ENCODE assay signal across 10 mouse cellular contexts in the genomic region with DNA sequence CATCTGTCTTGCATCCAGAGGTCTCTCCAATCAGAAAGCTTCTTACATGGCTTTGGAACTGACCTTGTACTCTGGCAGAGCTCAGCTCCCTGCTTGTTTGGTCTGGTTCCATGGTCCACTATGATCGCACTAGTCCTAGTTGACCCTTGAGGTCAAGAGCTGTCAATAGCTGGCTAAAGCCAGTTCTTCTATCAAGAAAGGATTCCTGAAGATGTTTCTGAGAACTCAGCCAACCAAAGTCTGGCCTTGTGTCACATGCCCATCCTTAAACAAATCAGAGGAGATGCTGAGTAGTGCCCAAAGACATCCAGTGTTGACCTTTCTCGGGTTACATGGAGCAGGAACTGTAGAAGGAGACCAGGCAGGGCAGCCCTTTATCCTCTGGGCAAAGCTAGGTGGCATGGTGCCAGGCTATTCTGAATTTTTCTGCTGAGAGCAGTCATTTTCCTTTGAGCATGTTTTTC.
DNase-seq lines count a peak whose midpoint lies in the region; ATAC-seq and TF ChIP-seq lines count a peak whose summit lies in the region.
"Had no signal": no experiment of that assay in that cellular context is flagged by ENCODE, and none has a peak within 500 bp of the region (broad histone marks: within the 10 kb centered on the region; RNA-seq: fewer than 3 reads in every experiment).

No protein-coding gene starts in this region.

- no peak for ATAC-seq in heart, embryonic 12.5 days (ENCODE audit: insufficient number of reproducible peaks, low FRiP score)
- ATAC-seq in liver, postnatal 0 days, result peak; percentile 95
- ATAC-seq in hindbrain, embryonic 12.5 days (ENCODE audit: low FRiP score), result no peak

- H3K9me3 ChIP-seq in heart, embryonic 12.5 days (replicated peaks), result no peaks in the 10 kb centered on the region
- no peaks in the 10 kb centered on the region for H3K9me3 ChIP-seq in liver, postnatal 0 days (ENCODE audit: low read length)
- H3K9me3 ChIP-seq in hindbrain, embryonic 12.5 days (replicated peaks), result no peaks in the 10 kb centered on the region
- H3K9me3 ChIP-seq: embryonic facial prominence, embryonic 12.5 days; hindbrain, embryonic 15.5 days had no signal

- H3K27ac ChIP-seq in heart, adult 2 months, result peak overlapping the region; percentile 17; the same call in 1 of the 2 replicates
- H3K27ac ChIP-seq in heart, embryonic 12.5 days (ENCODE audit: poor library complexity, severe bottlenecking), result no peak overlapping the region
- peak overlapping the region; percentile 72 for H3K27ac ChIP-seq in liver, postnatal 0 days (ENCODE audit: low read depth)
- H3K27ac ChIP-seq in hindbrain, embryonic 12.5 days, result no peak overlapping the region
- H3K27ac ChIP-seq: embryonic facial prominence, embryonic 12.5 days had no signal

- TF ChIP-seq POLR2A in heart, adult 2 months (IDR thresholded peaks at IDR 0.05; ENCODE audit: insufficient read depth, low read depth, low read length), result no peak

- peaks cover 14% of the 10 kb centered on the region for H3K4me1 ChIP-seq in heart, adult 2 months (ENCODE audit: control insufficient read depth, insufficient read depth, low read length)
- peaks cover 25% of the 10 kb centered on the region for H3K4me1 ChIP-seq in heart, embryonic 12.5 days (replicated peaks)
- peaks cover 16% of the 10 kb centered on the region for H3K4me1 ChIP-seq in liver, postnatal 0 days (ENCODE audit: insufficient read depth)
- H3K4me1 ChIP-seq in hindbrain, embryonic 12.5 days, result no peaks in the 10 kb centered on the region
- H3K4me1 ChIP-seq: embryonic facial prominence, embryonic 12.5 days; hindbrain, embryonic 15.5 days had no signal

- no peak overlapping the region for H3K4me2 ChIP-seq in heart, embryonic 12.5 days
- no peak overlapping the region for H3K4me2 ChIP-seq in liver, postnatal 0 days (ENCODE audit: low read depth, low read length)
- H3K4me2 ChIP-seq in hindbrain, embryonic 12.5 days (replicated peaks), result no peak overlapping the region
- H3K4me2 ChIP-seq: embryonic facial prominence, embryonic 12.5 days; hindbrain, embryonic 15.5 days had no signal

- intact Hi-C loops in heart, adult 2 months (cut with DNase I), result no loop called here

- TF ChIP-seq EP300 in heart, adult 2 months (IDR thresholded peaks at IDR 0.05; ENCODE audit: insufficient read depth, low read depth, low read length), result no peak
- no peak for TF ChIP-seq EP300 in liver, postnatal 0 days (IDR thresholded peaks at IDR 0.05; ENCODE audit: low read depth)

- WGBS in heart, adult 2 months, result 40% methylated on average over 2 of the region's 2 CpGs
- WGBS in heart, embryonic 12.5 days, result 48% methylated on average over 2 of the region's 2 CpGs
- 40% methylated on average over 2 of the region's 2 CpGs for WGBS in liver, postnatal 0 days (ENCODE audit: insufficient replicate concordance)
- WGBS in hindbrain, embryonic 12.5 days, result 69% methylated on average over 2 of the region's 2 CpGs

- H3K79me2 ChIP-seq in heart, adult 2 months (replicated peaks; ENCODE audit: control insufficient read depth, insufficient read depth, low read length), result no peaks in the 10 kb centered on the region; the same call in 1 of the 2 replicates

- TF ChIP-seq CTCF in heart, adult 2 months (IDR thresholded peaks at IDR 0.05), result no peak
- TF ChIP-seq CTCF in liver, postnatal 0 days (IDR thresholded peaks at IDR 0.05; ENCODE audit: low read depth), result no peak

- no peak overlapping the region for H3K4me3 ChIP-seq in heart, adult 2 months
- no peak overlapping the region for H3K4me3 ChIP-seq in heart, embryonic 12.5 days
- no peak overlapping the region for H3K4me3 ChIP-seq in liver, postnatal 0 days (ENCODE audit: low read depth, low read length)
- no peak overlapping the region for H3K4me3 ChIP-seq in hindbrain, embryonic 12.5 days
- H3K4me3 ChIP-seq: embryonic facial prominence, embryonic 12.5 days; hindbrain, embryonic 15.5 days had no signal

- no peaks in the 10 kb centered on the region for H3K27me3 ChIP-seq in heart, adult 2 months (ENCODE audit: control insufficient read depth, insufficient read depth, low read length)
- no peaks in the 10 kb centered on the region for H3K27me3 ChIP-seq in heart, embryonic 12.5 days (replicated peaks)
- H3K27me3 ChIP-seq in liver, postnatal 0 days (ENCODE audit: insufficient read depth, low read length), result no peaks in the 10 kb centered on the region
- no peaks in the 10 kb centered on the region for H3K27me3 ChIP-seq in hindbrain, embryonic 12.5 days
- H3K27me3 ChIP-seq: embryonic facial prominence, embryonic 12.5 days; hindbrain, embryonic 15.5 days had no signal

- no peak overlapping the region for H3K9ac ChIP-seq in heart, adult 2 months (ENCODE audit: low read depth, low read length)
- no peak overlapping the region for H3K9ac ChIP-seq in heart, embryonic 12.5 days
- no peak overlapping the region for H3K9ac ChIP-seq in liver, postnatal 0 days (replicated peaks)
- H3K9ac ChIP-seq in hindbrain, embryonic 12.5 days, result no peak overlapping the region
- H3K9ac ChIP-seq: embryonic facial prominence, embryonic 12.5 days; hindbrain, embryonic 15.5 days had no signal

- DNase-seq in heart, adult 2 months, result peak in 1 of 2 experiments; percentile 15
- DNase-seq in NIH3T3 (ENCODE audit: low read depth), result peak; percentile 16
- peak; percentile 14 for DNase-seq in fibroblast of lung, adult 2 months (ENCODE audit: low read depth)
- peak; percentile 39 for DNase-seq in liver, postnatal 0 days
- DNase-seq in spleen, postnatal 14 days (ENCODE audit: low spot score in 2 of 2), result no peak
- no peak for DNase-seq in thymus, postnatal 25 days

- peaks cover 7% of the 10 kb centered on the region for H3K36me3 ChIP-seq in heart, adult 2 months (ENCODE audit: control insufficient read depth, insufficient read depth, low read length)
- no peaks in the 10 kb centered on the region for H3K36me3 ChIP-seq in heart, embryonic 12.5 days
- H3K36me3 ChIP-seq in liver, postnatal 0 days (replicated peaks; ENCODE audit: insufficient read depth, low read length), result no peaks in the 10 kb centered on the region
- H3K36me3 ChIP-seq in hindbrain, embryonic 12.5 days, result no peaks in the 10 kb centered on the region
- H3K36me3 ChIP-seq: embryonic facial prominence, embryonic 12.5 days; hindbrain, embryonic 15.5 days had no signal

Comparison
In these comparisons a context has a peak if more than half of its experiments do, and no peak if none do; other contexts are left out.
1. H3K27ac ChIP-seq: peak in heart, adult 2 months (single experiment) and liver, postnatal 0 days (single experiment); none in heart, embryonic 12.5 days (single experiment) and hindbrain, embryonic 12.5 days (single experiment).
2. DNase-seq: peak in NIH3T3 (single experiment), fibroblast of lung, adult 2 months (single experiment) and liver, postnatal 0 days (single experiment); none in spleen, postnatal 14 days (0 of 2) and thymus, postnatal 25 days (single experiment).